Mouse (Mus musculus): ENCODE measurements around the gene Axin2. TPM values are rescaled to one million over a fixed set of nuclear protein-coding genes. Genes with fewer than 3 reads are reported as not detected.

Gene Axin2
- polyA plus RNA-seq, 1 experiment = 16.5 TPM

GRCm38 (mm10) chr11:108984711-108985419 lies 64.7 kb downstream of the Axin2 start:
- H3K4me3 ChIP-seq (ENCODE audit: control insufficient read depth, insufficient read depth, low read length) = no peak overlapping the region
- H3K36me3 ChIP-seq (ENCODE audit: control insufficient read depth, insufficient read depth, low read length) = no peaks in the 10 kb centered on the region
- 87% methylated on average over 5 of the region's 5 CpGs for WGBS
- no peak overlapping the region for H3K27ac ChIP-seq (ENCODE audit: control insufficient read depth, insufficient read depth, low read length)
- no peak for DNase-seq
- no peaks in the 10 kb centered on the region for H3K27me3 ChIP-seq (ENCODE audit: control insufficient read depth, insufficient read depth, low read length)
- no peaks in the 10 kb centered on the region for H3K4me1 ChIP-seq (replicated peaks; ENCODE audit: control insufficient read depth, insufficient read depth, low read length)
- TF ChIP-seq CTCF (IDR thresholded peaks at IDR 0.05; ENCODE audit: borderline replicate concordance, control insufficient read depth, extremely low read depth, insufficient read depth, low read length, poor library complexity) (no peak), POLR2A (IDR thresholded peaks at IDR 0.05; ENCODE audit: control insufficient read depth, extremely low read depth, insufficient read depth, low read length, poor library complexity) (no peak)

- H3K27me3 ChIP-seq (ENCODE audit: control insufficient read depth, insufficient read depth, low read length) = no peaks in the 10 kb centered on the region
- DNase-seq = no peak
- H3K4me3 ChIP-seq (ENCODE audit: control insufficient read depth, insufficient read depth, low read length) = no peak overlapping the region
- no peaks in the 10 kb centered on the region for H3K4me1 ChIP-seq (replicated peaks; ENCODE audit: control insufficient read depth, insufficient read depth, low read length)
- WGBS = 96% methylated on average over 7 of the region's 7 CpGs
- H3K36me3 ChIP-seq (ENCODE audit: control insufficient read depth, insufficient read depth, low read length) = no peaks in the 10 kb centered on the region
- H3K27ac ChIP-seq (ENCODE audit: control insufficient read depth, insufficient read depth, low read length) = no peak overlapping the region
- TF ChIP-seq POLR2A (IDR thresholded peaks at IDR 0.05; ENCODE audit: control insufficient read depth, extremely low read depth, insufficient read depth, low read length, poor library complexity) = no peak
- no peak for TF ChIP-seq CTCF (IDR thresholded peaks at IDR 0.05; ENCODE audit: borderline replicate concordance, control insufficient read depth, extremely low read depth, insufficient read depth, low read length, poor library complexity)
Measured at GRCm38 (mm10) chr11:108985836-108986235, 65.7 kb downstream of the Axin2 start.

GRCm38 (mm10) chr11:108987226-108987625 lies 67.1 kb downstream of the Axin2 start:
- Histone ChIP-seq H3K4me1 (replicated peaks; ENCODE audit: control insufficient read depth, insufficient read depth, low read length) (no peaks in the 10 kb centered on the region), H3K36me3 (ENCODE audit: control insufficient read depth, insufficient read depth, low read length) (no peaks in the 10 kb centered on the region), H3K4me3 (ENCODE audit: control insufficient read depth, insufficient read depth, low read length) (no peak overlapping the region), H3K27ac (ENCODE audit: control insufficient read depth, insufficient read depth, low read length) (no peak overlapping the region), H3K27me3 (ENCODE audit: control insufficient read depth, insufficient read depth, low read length) (no peaks in the 10 kb centered on the region)
- 73% methylated on average over 3 of the region's 3 CpGs for WGBS
- TF ChIP-seq POLR2A (IDR thresholded peaks at IDR 0.05; ENCODE audit: control insufficient read depth, extremely low read depth, insufficient read depth, low read length, poor library complexity) = no peak
- TF ChIP-seq CTCF (IDR thresholded peaks at IDR 0.05; ENCODE audit: borderline replicate concordance, control insufficient read depth, extremely low read depth, insufficient read depth, low read length, poor library complexity) = no peak
- DNase-seq = no peak

GRCm38 (mm10) chr11:108987705-108988104 lies 67.6 kb downstream of the Axin2 start:
- WGBS = 89% methylated on average over 4 of the region's 4 CpGs
- Histone ChIP-seq H3K36me3 (ENCODE audit: control insufficient read depth, insufficient read depth, low read length) (no peaks in the 10 kb centered on the region), H3K4me3 (ENCODE audit: control insufficient read depth, insufficient read depth, low read length) (no peak overlapping the region), H3K27me3 (ENCODE audit: control insufficient read depth, insufficient read depth, low read length) (no peaks in the 10 kb centered on the region), H3K27ac (ENCODE audit: control insufficient read depth, insufficient read depth, low read length) (no peak overlapping the region), H3K4me1 (replicated peaks; ENCODE audit: control insufficient read depth, insufficient read depth, low read length) (no peaks in the 10 kb centered on the region)
- DNase-seq = no peak
- TF ChIP-seq POLR2A (IDR thresholded peaks at IDR 0.05; ENCODE audit: control insufficient read depth, extremely low read depth, insufficient read depth, low read length, poor library complexity) (no peak), CTCF (IDR thresholded peaks at IDR 0.05; ENCODE audit: borderline replicate concordance, control insufficient read depth, extremely low read depth, insufficient read depth, low read length, poor library complexity) (no peak)

DNA sequence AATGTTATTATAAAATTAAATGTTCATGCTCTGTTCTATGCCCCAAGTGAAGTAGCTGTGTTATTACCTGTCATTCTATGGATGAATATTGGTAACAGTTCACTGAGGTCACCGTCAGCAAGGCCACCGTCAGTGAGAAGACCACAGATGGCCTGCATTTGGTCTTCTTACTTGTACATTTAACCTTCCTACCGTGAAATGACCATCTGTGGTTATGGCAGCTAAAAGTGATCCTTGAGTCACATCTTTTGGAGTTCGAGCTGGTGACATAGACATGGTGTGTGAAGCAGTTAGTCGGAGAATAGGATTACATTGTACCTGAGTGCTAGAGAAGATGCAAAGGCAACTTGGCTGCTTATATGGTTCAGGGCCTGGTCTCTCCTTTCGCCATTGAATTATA lies 68.1 kb downstream of the Axin2 start:
- no peaks in the 10 kb centered on the region for H3K36me3 ChIP-seq (ENCODE audit: control insufficient read depth, insufficient read depth, low read length)
- TF ChIP-seq POLR2A (IDR thresholded peaks at IDR 0.05; ENCODE audit: control insufficient read depth, extremely low read depth, insufficient read depth, low read length, poor library complexity) = no peak
- no peak for TF ChIP-seq CTCF (IDR thresholded peaks at IDR 0.05; ENCODE audit: borderline replicate concordance, control insufficient read depth, extremely low read depth, insufficient read depth, low read length, poor library complexity)

DNA sequence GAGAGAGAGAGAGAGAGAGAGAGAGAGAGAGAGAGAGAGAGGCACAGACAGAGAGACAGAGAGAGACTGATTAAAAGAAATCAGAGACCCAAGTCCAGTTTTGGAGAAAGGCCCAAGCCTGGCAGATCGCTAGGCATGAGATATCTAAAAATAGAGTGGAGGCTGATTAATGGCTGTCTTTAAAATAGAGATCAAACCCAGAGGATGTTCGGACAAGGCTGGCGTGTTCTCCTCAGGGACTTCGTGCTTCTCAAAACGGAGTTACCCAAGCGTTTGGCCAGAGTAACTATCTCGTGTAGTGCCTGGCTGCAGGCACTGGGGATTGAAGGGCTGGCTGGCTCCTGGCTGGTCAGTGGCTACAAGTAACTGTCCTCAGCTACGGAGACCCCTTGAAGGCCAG lies 69.8 kb downstream of the Axin2 start:
- no peaks in the 10 kb centered on the region for H3K27me3 ChIP-seq (ENCODE audit: control insufficient read depth, insufficient read depth, low read length)
- TF ChIP-seq POLR2A (IDR thresholded peaks at IDR 0.05; ENCODE audit: control insufficient read depth, extremely low read depth, insufficient read depth, low read length, poor library complexity) = no peak
- no peak for TF ChIP-seq CTCF (IDR thresholded peaks at IDR 0.05; ENCODE audit: borderline replicate concordance, control insufficient read depth, extremely low read depth, insufficient read depth, low read length, poor library complexity)
- H3K4me3 ChIP-seq (ENCODE audit: control insufficient read depth, insufficient read depth, low read length) = no peak overlapping the region
- H3K4me1 ChIP-seq (replicated peaks; ENCODE audit: control insufficient read depth, insufficient read depth, low read length) = no peaks in the 10 kb centered on the region
- H3K27ac ChIP-seq (ENCODE audit: control insufficient read depth, insufficient read depth, low read length) = no peak overlapping the region
- 89% methylated on average over 8 of the region's 8 CpGs for WGBS
- no peak for DNase-seq
- no peaks in the 10 kb centered on the region for H3K36me3 ChIP-seq (ENCODE audit: control insufficient read depth, insufficient read depth, low read length)

More for the DNA sequence above, 68.1 kb downstream of the Axin2 start:
- WGBS = 95% methylated on average over 6 of the region's 6 CpGs
- Histone ChIP-seq H3K27ac (ENCODE audit: control insufficient read depth, insufficient read depth, low read length) (no peak overlapping the region), H3K27me3 (ENCODE audit: control insufficient read depth, insufficient read depth, low read length) (no peaks in the 10 kb centered on the region), H3K4me3 (ENCODE audit: control insufficient read depth, insufficient read depth, low read length) (no peak overlapping the region), H3K4me1 (replicated peaks; ENCODE audit: control insufficient read depth, insufficient read depth, low read length) (no peaks in the 10 kb centered on the region)
- DNase-seq = no peak

Data from thymus, adult 2 months (tissue).